Mouse (Mus musculus) heart, postnatal 0 days (tissue): ENCODE data around the gene Slc25a10.

Source experiments
- CTCF ChIP-seq: IDR thresholded peaks from 2 replicates; pipeline ENCODE4 v1.5.1; 2016; ENCODE audit warnings: antibody characterized with exemption, control low read depth, low read depth
- EP300 ChIP-seq: IDR thresholded peaks from 2 replicates; pipeline ENCODE4 v1.6.1; 2016; ENCODE audit warnings: antibody characterized with exemption, low read depth

GRCm38 (mm10) chr11:120501018-120501417 is 9.4 kb downstream of the Slc25a10 start:
- TF ChIP-seq CTCF (no peak), EP300 (no peak)
